Mouse (Mus musculus): ENCODE measurements around the gene Atp6v0c. TPM values are rescaled to one million over a fixed set of nuclear protein-coding genes. Genes with fewer than 3 reads are reported as not detected.
A peak's percentile ranks its signal among the peaks of the same experiment; 100 is the strongest.

The Atp6v0c gene
- polyA plus RNA-seq (2012; rRNA removed), result 880 and 1,077 TPM in 2 replicates

- WGBS, result under 1% methylated on average over 58 of the region's 58 CpGs
- H3K4me1 ChIP-seq (ENCODE audit: control insufficient read depth, insufficient read depth, low read length), result peaks cover 3% of the 10 kb centered on the region; the same call in 1 of the 2 replicates
- peak; percentile 96 for DNase-seq
- H3K4me3 ChIP-seq (replicated peaks; ENCODE audit: extremely low read depth, low read depth, low read length), result peak within 1 kb of the TSS; percentile 87
- no peak for TF ChIP-seq CTCF (IDR thresholded peaks at IDR 0.05; ENCODE audit: insufficient read depth, low read length)
- peak; percentile 97 for TF ChIP-seq POLR2A (IDR thresholded peaks at IDR 0.05; ENCODE audit: borderline replicate concordance, extremely low read depth, low read depth, low read length)
Observed at GRCm38 (mm10) chr17:24169317-24170065, at the start of gene Atp6v0c. TSS of gene Atp6v0c (minus strand) at chr17:24169702.

DNA sequence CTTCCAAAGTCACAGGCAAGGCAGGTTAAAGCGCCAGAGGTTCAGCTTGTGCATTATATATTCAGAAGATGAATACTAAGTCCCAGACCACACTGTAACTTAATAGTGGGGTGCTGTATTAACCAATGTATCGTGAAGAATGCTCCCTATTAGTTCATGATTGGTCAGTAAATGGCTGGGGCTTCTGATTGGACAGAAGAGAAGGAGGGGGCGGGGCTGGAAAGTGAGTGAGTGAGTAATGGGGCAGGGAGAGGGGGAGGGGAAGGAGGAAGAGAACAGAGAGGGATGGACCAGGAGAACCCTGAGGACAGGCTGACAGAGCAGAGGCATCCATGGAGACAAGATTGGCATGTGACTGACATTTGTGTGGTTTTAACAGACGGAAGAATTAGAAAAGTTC lies 47.3 kb upstream of the Atp6v0c start:
- DNase-seq, result no peak
- WGBS, result 75% methylated on average over 4 of the region's 4 CpGs
- no peak overlapping the region for H3K4me3 ChIP-seq (replicated peaks; ENCODE audit: extremely low read depth, low read depth, low read length)
- H3K4me1 ChIP-seq (ENCODE audit: control insufficient read depth, insufficient read depth, low read length), result peaks cover 14% of the 10 kb centered on the region
- TF ChIP-seq POLR2A (IDR thresholded peaks at IDR 0.05; ENCODE audit: borderline replicate concordance, extremely low read depth, low read depth, low read length) (no peak), CTCF (IDR thresholded peaks at IDR 0.05; ENCODE audit: insufficient read depth, low read length) (no peak)

GRCm38 (mm10) chr17:24213186-24213585 lies 43.7 kb upstream of the Atp6v0c start:
- Histone ChIP-seq H3K4me3 (replicated peaks; ENCODE audit: extremely low read depth, low read depth, low read length) (no peak overlapping the region), H3K4me1 (ENCODE audit: control insufficient read depth, insufficient read depth, low read length) (peaks cover 13% of the 10 kb centered on the region)
- no peak for DNase-seq
- TF ChIP-seq CTCF (IDR thresholded peaks at IDR 0.05; ENCODE audit: insufficient read depth, low read length) (no peak), POLR2A (IDR thresholded peaks at IDR 0.05; ENCODE audit: borderline replicate concordance, extremely low read depth, low read depth, low read length) (no peak)
- 44% methylated on average over 6 of the region's 6 CpGs for WGBS

DNA sequence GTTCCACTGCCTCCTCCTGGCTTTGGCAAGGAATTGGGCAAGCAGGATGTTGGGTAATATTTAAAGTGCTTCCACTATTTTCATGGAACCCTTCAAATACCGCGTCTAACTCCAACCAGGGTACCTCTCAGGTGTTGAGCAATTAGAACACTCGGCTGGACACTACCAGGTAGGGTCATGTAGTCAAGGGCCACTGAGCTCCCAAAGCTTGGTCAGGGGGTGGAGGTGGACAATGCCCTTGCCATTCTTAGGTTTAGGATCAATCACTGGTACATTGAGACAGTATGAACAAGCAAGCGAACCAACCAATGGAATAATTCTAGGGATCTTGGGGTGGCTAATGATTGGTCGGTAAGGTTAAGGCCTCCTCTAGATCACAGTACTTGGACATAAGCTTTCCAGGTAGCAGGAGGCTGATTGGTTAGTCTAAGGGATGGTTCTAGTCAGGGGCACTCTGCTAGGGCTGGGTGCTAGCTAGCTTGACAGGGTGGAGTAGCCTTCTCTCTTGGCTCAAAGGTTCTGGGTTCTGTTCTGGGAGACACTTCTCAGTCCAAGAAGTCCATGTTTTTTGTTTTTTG lies 43.0 kb upstream of the Atp6v0c start:
- Histone ChIP-seq H3K4me1 (ENCODE audit: control insufficient read depth, insufficient read depth, low read length) (peaks cover 16% of the 10 kb centered on the region), H3K4me3 (replicated peaks; ENCODE audit: extremely low read depth, low read depth, low read length) (peak overlapping the region; percentile 39)
- DNase-seq, result no peak
- 37% methylated on average over 5 of the region's 5 CpGs for whole genome bisulfite sequencing
- no peak for TF ChIP-seq CTCF (IDR thresholded peaks at IDR 0.05; ENCODE audit: insufficient read depth, low read length)
- TF ChIP-seq POLR2A (IDR thresholded peaks at IDR 0.05; ENCODE audit: borderline replicate concordance, extremely low read depth, low read depth, low read length), result no peak

DNA sequence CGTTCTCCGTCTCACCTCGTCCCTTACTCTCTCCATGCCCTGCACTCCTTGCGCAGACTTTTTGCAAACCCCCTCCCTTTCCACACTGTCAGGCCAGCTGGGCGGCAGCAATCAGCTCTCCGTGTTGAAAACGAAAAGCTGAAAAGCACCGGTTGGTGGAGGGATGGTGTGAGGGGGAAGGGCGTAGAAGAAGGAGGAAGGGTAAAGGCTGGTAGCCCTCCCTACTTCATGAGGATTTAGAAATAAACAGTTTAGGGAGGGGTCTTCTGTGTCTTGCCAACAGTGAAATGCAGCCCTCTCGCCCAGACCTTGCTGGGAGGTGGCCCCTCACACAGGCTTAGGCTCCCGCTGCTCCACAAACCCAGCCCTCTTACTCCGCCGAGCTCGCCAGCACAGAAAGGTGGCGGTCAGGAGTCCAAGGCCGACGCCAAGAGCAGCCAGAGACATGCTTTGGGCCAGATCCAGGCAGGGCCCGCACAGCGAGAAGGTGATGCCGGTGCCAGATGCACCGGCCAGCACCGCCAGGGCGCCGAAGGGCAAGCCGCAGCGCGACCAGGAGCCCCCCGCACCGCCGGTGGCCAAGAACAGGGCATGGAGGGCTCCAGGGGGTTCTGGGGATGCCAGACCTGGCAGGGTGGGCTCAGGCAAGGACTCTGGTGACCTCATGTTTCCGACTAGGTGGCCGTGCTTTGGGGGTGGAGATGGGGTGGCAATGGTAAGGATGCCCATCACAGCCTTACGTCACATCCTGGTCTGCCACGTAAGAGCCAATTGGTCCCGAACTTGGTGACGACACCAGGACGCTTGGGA lies 42.3 kb upstream of the Atp6v0c start:
- peaks cover 16% of the 10 kb centered on the region for H3K4me1 ChIP-seq (ENCODE audit: control insufficient read depth, insufficient read depth, low read length)
- DNase-seq, result peak; percentile 59
- TF ChIP-seq POLR2A (IDR thresholded peaks at IDR 0.05; ENCODE audit: borderline replicate concordance, extremely low read depth, low read depth, low read length) (peak; percentile 53; the same call in 1 of the 2 replicates), CTCF (IDR thresholded peaks at IDR 0.05; ENCODE audit: insufficient read depth, low read length) (peak; percentile 10; the same call in 1 of the 2 replicates)
- WGBS, result 6% methylated on average over 37 of the region's 37 CpGs
- peak overlapping the region; percentile 60 for H3K4me3 ChIP-seq (replicated peaks; ENCODE audit: extremely low read depth, low read depth, low read length)

DNA sequence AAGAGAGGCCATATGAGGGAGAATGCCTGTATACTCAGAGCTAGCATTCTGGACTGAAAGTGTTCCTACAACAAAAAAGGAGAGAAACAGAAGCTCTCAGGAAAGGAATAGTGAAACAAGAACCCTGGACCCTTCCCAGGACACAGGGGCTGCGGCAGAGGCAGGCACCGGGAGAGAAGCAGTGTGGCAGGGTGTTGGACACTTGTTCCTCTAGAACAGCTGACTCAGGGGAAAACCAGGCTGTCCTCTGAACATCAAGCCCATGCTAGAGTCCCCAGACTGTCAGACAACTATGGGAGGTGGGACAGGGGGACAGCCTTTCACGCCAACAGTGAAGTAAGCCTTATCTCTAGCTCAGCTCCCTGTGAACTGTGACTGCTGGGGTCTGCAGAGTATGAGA lies 41.1 kb upstream of the Atp6v0c start:
- TF ChIP-seq POLR2A (IDR thresholded peaks at IDR 0.05; ENCODE audit: borderline replicate concordance, extremely low read depth, low read depth, low read length), result no peak
- TF ChIP-seq CTCF (IDR thresholded peaks at IDR 0.05; ENCODE audit: insufficient read depth, low read length), result no peak
- DNase-seq, result no peak
- Histone ChIP-seq H3K4me1 (ENCODE audit: control insufficient read depth, insufficient read depth, low read length) (peaks cover 20% of the 10 kb centered on the region), H3K4me3 (replicated peaks; ENCODE audit: extremely low read depth, low read depth, low read length) (no peak overlapping the region)
- 82% methylated on average over 3 of the region's 3 CpGs for WGBS

DNA sequence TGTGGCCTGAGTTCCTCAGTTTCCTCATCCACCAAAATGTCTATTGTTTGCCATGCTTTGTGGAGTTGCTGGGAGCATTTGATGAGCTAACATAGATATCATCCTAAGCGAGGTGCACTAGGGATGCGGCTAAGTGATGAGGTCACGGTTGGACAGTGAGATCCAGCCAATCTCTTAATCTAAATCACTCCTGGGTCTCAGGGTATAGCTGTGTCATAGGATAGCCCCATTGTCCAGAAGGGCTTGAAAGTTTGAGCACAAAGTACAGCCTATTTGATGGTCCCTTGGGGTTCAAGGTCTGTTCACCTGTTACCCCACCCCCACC lies 40.4 kb upstream of the Atp6v0c start:
- TF ChIP-seq POLR2A (IDR thresholded peaks at IDR 0.05; ENCODE audit: borderline replicate concordance, extremely low read depth, low read depth, low read length) (no peak), CTCF (IDR thresholded peaks at IDR 0.05; ENCODE audit: insufficient read depth, low read length) (no peak)
- 78% methylated on average over 3 of the region's 3 CpGs for WGBS
- Histone ChIP-seq H3K4me1 (ENCODE audit: control insufficient read depth, insufficient read depth, low read length) (peaks cover 21% of the 10 kb centered on the region), H3K4me3 (replicated peaks; ENCODE audit: extremely low read depth, low read depth, low read length) (no peak overlapping the region)
- no peak for DNase-seq

- TF ChIP-seq POLR2A (IDR thresholded peaks at IDR 0.05; ENCODE audit: borderline replicate concordance, extremely low read depth, low read depth, low read length) (no peak), CTCF (IDR thresholded peaks at IDR 0.05; ENCODE audit: insufficient read depth, low read length) (no peak)
- 5% methylated on average over 42 of the region's 43 CpGs for WGBS
- H3K4me1 ChIP-seq (ENCODE audit: control insufficient read depth, insufficient read depth, low read length), result peaks cover 24% of the 10 kb centered on the region
- peak; percentile 57 for DNase-seq
- peak within 1 kb of the TSS; percentile 53 for H3K4me3 ChIP-seq (replicated peaks; ENCODE audit: extremely low read depth, low read depth, low read length)
Observed at GRCm38 (mm10) chr17:24209043-24209915, 39.8 kb upstream of the Atp6v0c start, which contains the start of gene Ntn3. TSS of gene Ntn3 (minus strand) at chr17:24209531.

Measured in lung, adult 2 months (tissue).